Mouse (Mus musculus): ENCODE results near the gene Psors1c2. TPM values are rescaled to one million over a fixed set of nuclear protein-coding genes. Genes with fewer than 3 reads are reported as not detected.

Gene Psors1c2
- total RNA-seq, 2 experiments from 2014 or later, result 0.60 to 0.82 TPM

DNA sequence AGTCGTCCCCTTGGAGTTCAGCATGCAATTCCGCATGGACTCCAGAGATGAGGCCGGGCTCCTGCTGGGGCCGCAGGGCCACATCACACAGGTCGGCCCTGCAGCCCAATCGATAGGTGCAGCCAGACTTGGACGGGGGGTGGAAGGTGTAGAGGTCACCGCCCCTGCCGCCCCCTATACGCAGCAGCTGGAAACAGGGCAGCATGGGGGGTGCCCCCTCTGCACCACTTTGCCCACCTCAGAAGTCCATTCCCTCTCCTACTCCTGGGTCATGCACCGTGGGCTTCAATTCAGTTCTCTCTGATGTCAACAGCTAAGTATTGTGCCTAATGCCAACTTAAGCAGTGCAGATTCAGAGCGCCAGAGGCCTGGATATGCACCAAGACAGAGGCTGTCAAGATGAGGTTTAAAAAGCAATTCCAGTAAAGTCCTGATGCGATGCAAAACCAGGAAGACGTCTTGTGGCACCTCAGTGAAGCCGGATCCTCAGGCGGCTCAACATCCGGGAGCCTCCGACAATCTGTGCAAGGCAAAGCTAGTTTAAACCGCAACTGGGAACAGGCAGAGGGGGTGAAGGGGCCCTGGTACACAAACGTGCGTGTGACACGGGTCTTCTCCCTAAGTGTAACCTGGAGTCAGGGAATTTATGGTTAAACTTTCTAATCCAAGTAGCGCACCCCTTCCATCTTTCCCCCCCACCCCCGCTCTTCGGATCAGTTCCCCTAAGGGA lies 16.9 kb upstream of the Psors1c2 start:
- DNase-seq (ENCODE audit: low spot score in 2 of 2), result peak; percentile 19 to 41

GRCm38 (mm10) chr17:35516652-35517500 lies 16.1 kb upstream of the Psors1c2 start, which contains the start of the genes Tcf19 and Cchcr1:
Gene Tcf19, minus strand, starts transcription at chr17:35516824.
Gene Cchcr1, plus strand, starts transcription at chr17:35517100.
- DNase-seq (ENCODE audit: low spot score in 2 of 2), result peak; percentile 95 to 98
- intact Hi-C loops (cut with DNase I), result loop anchor here (2.0 kb wide), 1 partner anchor 18 kb away; no protein-coding TSS in a partner anchor

More for the DNA sequence above, 16.9 kb upstream of the Psors1c2 start:
- intact Hi-C loops (cut with DNase I), result loop anchor here (2.0 kb wide), 1 partner anchor 19 kb away; no protein-coding TSS in a partner anchor

DNA sequence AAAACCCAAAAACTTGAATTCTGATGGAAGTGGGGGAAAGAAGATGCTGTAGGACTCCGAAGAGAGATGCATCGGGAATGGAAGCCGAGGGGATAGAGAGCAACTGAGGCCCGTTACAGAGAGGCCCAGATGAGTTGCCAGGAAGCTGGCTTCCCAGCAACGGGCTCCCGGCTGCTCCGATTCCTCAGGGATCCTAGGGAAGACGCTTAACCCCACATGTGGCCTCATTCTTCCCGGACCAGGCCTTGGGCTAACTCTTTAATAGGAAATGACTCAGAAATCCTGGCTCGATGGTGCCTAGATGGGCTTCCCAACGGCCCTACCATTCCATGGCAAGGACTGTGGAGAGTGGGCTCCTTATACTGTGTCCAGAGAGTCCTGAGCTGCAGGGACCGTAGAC lies 15.5 kb upstream of the Psors1c2 start:
- intact Hi-C loops (cut with DNase I), result loop anchor here (2.0 kb wide), 1 partner anchor 17 kb away; no protein-coding TSS in a partner anchor

DNA sequence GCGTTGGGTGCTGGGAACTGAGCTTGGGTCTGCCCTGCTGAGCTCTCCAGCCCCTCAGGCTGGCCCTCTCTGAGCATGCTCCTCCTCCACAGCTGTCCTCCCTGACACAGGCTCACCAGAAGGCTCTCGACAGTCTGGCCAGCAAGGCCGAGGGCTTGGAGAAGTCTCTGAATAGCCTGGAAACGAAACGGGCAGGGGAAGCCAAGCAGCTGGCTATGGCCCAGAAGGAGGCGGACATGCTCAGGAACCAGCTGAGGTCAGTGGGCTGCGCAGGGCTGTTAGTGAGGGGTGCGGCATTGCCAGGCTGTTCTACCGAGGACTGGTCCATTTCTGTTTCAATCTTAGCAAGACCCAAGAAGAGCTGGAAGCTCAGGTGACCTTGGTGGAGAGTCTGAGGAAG lies 8.6 kb upstream of the Psors1c2 start:
- intact Hi-C loops (cut with DNase I), result no loop called here
- DNase-seq (ENCODE audit: low spot score in 2 of 2), result no peak

More for the DNA sequence above, 15.5 kb upstream of the Psors1c2 start:
- no peak for DNase-seq (ENCODE audit: low spot score in 2 of 2)

DNA sequence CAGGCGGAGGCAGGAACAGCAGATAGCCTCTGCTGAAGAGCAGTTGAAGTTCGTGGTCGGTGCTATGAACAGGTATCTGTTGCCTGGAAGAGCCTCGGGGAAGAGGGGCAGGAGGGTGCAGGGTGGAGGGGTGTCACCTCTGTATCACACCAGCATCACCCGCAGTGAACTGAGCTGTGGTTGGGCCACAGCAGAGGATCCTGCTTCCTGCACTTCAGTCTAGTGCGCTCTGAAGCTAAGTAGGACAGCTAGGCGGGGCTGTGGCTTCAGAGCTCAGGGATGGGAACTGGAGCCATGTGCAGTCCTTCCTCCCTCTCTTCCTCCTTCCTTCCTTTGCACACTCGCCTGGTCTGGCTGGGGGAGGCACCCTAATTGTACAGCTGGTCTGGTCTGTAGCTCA lies 6.4 kb upstream of the Psors1c2 start:
- DNase-seq (ENCODE audit: low spot score in 2 of 2), result no peak
- intact Hi-C loops (cut with DNase I), result no loop called here

- intact Hi-C loops (cut with DNase I), result no loop called here
- DNase-seq (ENCODE audit: low spot score in 2 of 2), result no peak
These were observed 641 bp upstream of the Psors1c2 start for GRCm38 (mm10) chr17:35532360-35532759.

DNA sequence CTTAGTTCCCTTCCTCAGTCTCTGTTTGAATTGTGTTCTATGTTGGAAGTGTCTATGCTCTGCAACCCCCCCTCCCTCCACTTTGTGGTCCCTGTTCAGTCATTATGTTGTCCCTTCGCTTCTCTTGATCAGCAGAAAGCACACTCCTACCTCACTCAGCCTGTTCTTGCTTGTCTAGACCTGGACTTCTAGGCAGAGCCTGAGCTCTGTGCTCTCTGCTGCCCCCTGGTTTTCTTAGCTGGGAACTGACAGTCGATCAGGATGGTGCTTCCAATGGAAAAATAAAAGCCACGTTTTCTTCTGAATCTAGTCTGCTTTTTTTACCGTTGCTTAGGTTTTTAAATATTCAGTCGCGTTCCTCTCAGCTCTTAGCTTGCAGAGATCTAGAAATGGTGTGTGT lies 1.3 kb downstream of the Psors1c2 start:
- peak; percentile 83 to 92 for DNase-seq (ENCODE audit: low spot score in 2 of 2)
- intact Hi-C loops (cut with DNase I), result loop anchor here (2.0 kb wide), 2 partner anchors 18 to 50 kb away; partner anchors contain the start of genes Cchcr1 and Tcf19

DNA sequence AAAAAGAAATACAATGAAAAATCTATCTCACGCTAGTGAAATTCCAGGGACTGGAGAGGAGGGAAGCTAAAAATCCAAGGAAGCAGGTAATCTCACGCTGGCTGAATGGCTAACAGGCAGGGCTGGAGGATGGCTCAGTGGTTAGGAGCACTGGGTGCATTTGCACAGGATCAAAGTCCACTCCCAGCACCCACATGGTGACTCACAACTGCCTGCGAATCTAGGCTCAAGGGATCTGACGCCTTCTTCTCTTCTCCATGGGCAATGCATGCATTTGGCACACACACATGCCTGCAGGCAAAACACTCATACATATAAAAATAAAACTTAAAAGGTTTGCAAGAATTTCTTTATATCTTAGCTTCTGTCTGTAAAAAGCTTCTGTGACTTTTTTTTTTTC lies 4.4 kb downstream of the Psors1c2 start:
- peak in 1 of 2 experiments; percentile 85 for DNase-seq (ENCODE audit: low spot score in 2 of 2)
- intact Hi-C loops (cut with DNase I), result no loop called here

GRCm38 (mm10) chr17:35538476-35538875 lies 5.5 kb downstream of the Psors1c2 start:
- intact Hi-C loops (cut with DNase I), result no loop called here
- DNase-seq (ENCODE audit: low spot score in 2 of 2), result no peak

GRCm38 (mm10) chr17:35539540-35539939 lies 6.5 kb downstream of the Psors1c2 start:
- DNase-seq (ENCODE audit: low spot score in 2 of 2), result no peak

DNA sequence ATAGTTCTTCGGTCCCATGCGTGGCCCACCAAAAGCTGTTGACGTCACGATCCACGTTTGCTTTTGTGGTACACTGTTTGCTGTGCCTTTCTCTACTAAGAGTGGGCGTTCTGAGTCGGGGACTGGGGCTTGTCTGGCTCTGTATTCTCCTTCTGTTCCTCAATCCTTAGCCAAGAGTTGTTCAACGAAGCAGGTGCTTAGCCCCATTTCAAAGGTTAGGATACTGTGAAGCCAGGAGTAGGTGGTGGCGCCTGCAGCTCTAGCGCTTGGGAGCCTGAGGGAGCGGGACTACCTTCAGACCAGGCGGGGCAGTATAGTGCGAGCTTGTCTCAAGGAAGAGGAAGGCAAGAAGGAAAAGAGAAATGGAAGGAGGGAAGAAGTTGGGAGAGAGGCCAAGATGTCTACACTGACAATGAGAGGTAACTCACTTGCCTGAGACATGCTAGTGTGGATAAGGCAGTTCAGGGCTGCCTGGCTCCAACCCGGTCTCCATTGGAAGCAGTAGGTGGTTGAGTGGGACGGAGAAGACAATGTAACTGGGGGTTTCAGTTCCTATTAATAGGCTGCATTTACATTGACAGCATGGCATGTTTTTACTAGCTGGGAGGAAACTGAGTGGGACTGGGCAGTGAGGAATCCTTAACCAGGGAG lies 9.9 kb downstream of the Psors1c2 start:
- intact Hi-C loops (cut with DNase I), result no loop called here

More at GRCm38 (mm10) chr17:35539540-35539939, 6.5 kb downstream of the Psors1c2 start:
- intact Hi-C loops (cut with DNase I), result no loop called here

GRCm38 (mm10) chr17:35543412-35543861 lies 10.4 kb downstream of the Psors1c2 start:
- intact Hi-C loops (cut with DNase I), result no loop called here
- DNase-seq (ENCODE audit: low spot score in 2 of 2), result no peak

More for the DNA sequence above, 9.9 kb downstream of the Psors1c2 start:
- peak; percentile 28 to 72 for DNase-seq (ENCODE audit: low spot score in 2 of 2)

DNA sequence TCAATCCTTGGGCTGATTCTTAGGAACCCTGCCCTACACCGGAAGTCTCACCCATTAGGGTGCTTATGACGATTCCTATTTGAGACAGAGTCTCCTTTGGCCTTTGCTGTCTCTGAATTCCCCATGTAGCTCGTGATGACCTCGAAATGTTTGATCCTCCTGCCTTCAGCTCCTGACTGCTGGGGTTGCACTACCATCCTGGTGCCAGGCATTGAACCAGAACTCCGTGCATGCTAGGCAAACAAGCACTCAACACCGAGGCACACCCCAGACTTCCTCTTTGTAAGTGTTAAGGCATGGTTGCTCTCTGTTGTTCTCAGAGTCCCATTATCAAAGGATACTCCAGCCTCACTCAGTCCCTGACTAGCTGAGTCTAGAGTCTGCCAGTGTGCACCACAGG lies 11.0 kb downstream of the Psors1c2 start:
- no peak for DNase-seq (ENCODE audit: low spot score in 2 of 2)
- intact Hi-C loops (cut with DNase I), result no loop called here

DNA sequence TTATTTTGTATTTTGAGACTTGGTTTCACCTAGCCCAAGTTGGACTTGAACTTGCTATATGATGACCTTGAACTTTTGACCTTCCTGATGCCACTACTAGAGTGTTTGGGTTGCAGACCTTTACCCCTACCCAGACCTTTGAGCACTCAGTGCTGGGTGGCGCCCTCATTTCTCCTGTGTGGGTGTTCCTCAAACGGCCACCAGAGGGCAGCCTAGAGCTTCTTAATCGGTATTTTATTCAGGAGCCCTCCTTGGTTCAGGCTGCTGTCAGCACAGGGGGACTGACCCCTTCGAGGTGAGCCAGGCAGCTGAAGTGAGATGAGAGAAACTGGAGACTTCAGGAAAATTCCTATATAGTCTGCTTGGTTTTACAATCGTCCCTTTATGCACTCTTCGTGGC lies 11.7 kb downstream of the Psors1c2 start:
- DNase-seq (ENCODE audit: low spot score in 2 of 2), result peak; percentile 40 to 53
- intact Hi-C loops (cut with DNase I), result no loop called here

- intact Hi-C loops (cut with DNase I), result no loop called here
- no peak for DNase-seq (ENCODE audit: low spot score in 2 of 2)
These were observed 14.5 kb downstream of the Psors1c2 start for GRCm38 (mm10) chr17:35547465-35547864.

DNA sequence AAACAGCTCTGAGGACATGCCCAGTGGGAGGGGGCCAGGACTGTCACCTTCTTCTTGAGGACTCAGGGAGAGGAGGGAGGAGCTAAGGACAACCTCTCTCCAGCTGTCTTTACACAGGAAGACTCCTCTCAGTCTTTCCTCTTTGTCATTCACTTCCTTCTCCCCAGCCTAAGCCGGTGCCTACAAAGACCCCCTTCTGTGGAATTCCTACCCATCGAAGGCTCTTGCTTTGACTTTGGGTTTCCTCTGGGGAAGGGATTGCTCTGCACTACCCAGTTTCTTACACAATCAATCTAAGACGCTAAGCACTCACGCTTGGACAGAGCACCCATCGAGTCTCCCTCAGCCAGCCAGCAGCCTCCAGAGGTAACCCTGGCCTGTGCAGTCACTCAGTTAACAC lies 15.6 kb downstream of the Psors1c2 start:
- no peak for DNase-seq (ENCODE audit: low spot score in 2 of 2)
- intact Hi-C loops (cut with DNase I), result no loop called here

GRCm38 (mm10) chr17:35549437-35550142 lies 16.6 kb downstream of the Psors1c2 start:
- DNase-seq (ENCODE audit: low spot score in 2 of 2), result peak; percentile 78 to 93
- intact Hi-C loops (cut with DNase I), result no loop called here

DNA sequence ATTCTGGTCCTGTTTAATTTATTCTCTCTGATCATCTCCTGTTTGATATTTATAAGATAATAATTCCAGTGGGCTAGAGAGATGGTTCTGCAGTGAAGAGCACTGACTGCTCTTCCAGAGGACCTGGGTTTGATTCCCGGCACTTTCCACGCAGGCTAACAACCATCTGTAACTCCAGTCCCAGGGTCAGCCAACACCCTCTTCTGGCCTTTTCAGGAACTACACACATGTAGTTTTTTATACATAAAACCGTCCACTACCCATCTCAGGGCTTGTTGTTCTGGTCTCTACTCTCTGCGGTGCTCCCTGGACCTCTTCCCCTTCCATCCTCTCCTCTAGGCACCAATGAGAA lies 17.1 kb downstream of the Psors1c2 start:
- no peak for DNase-seq (ENCODE audit: low spot score in 2 of 2)
- intact Hi-C loops (cut with DNase I), result no loop called here

DNA sequence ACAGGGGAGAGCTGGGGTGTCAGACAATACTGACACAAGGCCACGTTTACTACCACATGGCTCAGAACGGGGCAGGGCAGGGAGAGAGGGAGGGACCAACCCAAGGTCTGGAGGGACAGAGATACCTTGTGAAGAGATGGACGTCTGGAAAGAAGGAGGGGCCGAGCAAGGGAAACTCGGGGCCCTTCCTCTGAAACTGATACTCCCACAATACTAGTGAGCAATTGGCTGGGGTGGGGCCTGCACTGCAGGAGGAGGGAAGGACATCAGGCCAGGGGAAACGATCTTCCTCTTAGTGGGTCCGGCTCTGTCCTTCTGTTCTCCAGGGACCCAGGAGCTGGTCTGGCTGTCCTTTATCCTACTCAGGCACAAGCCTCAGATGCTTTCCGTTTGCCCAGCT lies 17.9 kb downstream of the Psors1c2 start:
- intact Hi-C loops (cut with DNase I), result no loop called here
- DNase-seq (ENCODE audit: low spot score in 2 of 2), result no peak
